Mouse (Mus musculus): ENCODE data around the gene Il11ra1. TPM values are rescaled to one million over a fixed set of nuclear protein-coding genes. Genes with fewer than 3 reads are reported as not detected.

Gene Il11ra1
- polyA plus RNA-seq, 1 experiment from 2014 or later: 55.2 TPM

DNA sequence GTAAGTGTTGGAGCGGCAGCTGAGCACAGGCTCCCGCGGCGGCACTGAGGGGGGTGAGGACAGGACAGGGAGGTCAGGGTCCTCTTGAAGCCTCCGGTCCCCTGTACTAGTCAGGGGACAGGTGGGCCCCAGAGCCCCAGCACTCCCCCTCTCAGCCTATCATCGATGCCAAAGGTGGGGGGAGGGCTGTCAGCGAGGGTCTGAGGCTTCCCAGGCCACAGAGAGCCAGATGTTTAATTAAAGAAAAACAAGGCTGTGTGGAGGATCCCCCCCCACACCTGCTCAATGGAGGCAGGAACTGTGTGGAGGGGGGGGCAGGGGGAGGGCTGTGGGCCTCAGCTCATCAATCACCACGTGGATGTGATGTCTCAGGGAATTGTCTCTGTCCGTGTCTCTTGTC, 36.2 kb upstream of the Il11ra1 start:
- no peak overlapping the region for H3K9ac ChIP-seq (ENCODE audit: low read length)
- no peak overlapping the region for H3K27ac ChIP-seq (ENCODE audit: low read depth, low read length)
- 70% methylated on average over 9 of the region's 9 CpGs for WGBS
- peaks cover 13% of the 10 kb centered on the region for H3K36me3 ChIP-seq (ENCODE audit: control insufficient read depth, insufficient read depth, low read length)
- no peak overlapping the region for H3K4me3 ChIP-seq (ENCODE audit: low read depth, low read length)
- DNase-seq (ENCODE audit: low spot score, missing footprints): no peak
- H3K9me3 ChIP-seq (ENCODE audit: control insufficient read depth, low read length): no peaks in the 10 kb centered on the region
- peaks cover 44% of the 10 kb centered on the region for H3K4me1 ChIP-seq (ENCODE audit: control insufficient read depth, insufficient read depth, low read length)
- ATAC-seq (ENCODE audit: low FRiP score): no peak
- no peak overlapping the region for H3K4me2 ChIP-seq
- no peaks in the 10 kb centered on the region for H3K27me3 ChIP-seq (ENCODE audit: control insufficient read depth, insufficient read depth, low read length)

DNA sequence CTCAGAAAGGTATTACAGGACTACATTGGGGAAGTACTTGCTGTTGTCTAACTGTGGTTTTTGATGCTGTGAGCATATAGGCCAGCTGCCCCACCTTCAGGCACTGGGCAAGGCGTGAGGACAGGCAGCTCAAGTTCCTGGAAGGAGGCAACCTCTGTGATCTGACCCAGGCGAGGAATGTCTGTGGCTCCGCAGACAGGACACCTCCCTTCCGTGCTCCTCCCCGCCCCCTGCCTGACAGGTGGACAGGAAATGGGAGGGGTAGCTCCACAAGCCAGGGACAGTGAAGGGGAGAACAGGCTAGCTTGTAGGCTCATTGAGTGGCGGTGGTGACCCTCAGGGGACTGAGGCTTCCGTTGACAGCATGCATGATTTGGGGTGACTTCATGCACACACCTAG, 35.3 kb upstream of the Il11ra1 start:
- no peak for ATAC-seq (ENCODE audit: low FRiP score)
- Histone ChIP-seq H3K4me1 (ENCODE audit: control insufficient read depth, insufficient read depth, low read length) (peaks cover 35% of the 10 kb centered on the region), H3K9ac (ENCODE audit: low read length) (no peak overlapping the region), H3K4me2 (no peak overlapping the region), H3K9me3 (ENCODE audit: control insufficient read depth, low read length) (no peaks in the 10 kb centered on the region), H3K4me3 (ENCODE audit: low read depth, low read length) (no peak overlapping the region), H3K27ac (ENCODE audit: low read depth, low read length) (no peak overlapping the region), H3K27me3 (ENCODE audit: control insufficient read depth, insufficient read depth, low read length) (no peaks in the 10 kb centered on the region), H3K36me3 (ENCODE audit: control insufficient read depth, insufficient read depth, low read length) (peaks cover 13% of the 10 kb centered on the region)
- WGBS: 61% methylated on average over 7 of the region's 7 CpGs
- DNase-seq (ENCODE audit: low spot score, missing footprints): no peak

DNA sequence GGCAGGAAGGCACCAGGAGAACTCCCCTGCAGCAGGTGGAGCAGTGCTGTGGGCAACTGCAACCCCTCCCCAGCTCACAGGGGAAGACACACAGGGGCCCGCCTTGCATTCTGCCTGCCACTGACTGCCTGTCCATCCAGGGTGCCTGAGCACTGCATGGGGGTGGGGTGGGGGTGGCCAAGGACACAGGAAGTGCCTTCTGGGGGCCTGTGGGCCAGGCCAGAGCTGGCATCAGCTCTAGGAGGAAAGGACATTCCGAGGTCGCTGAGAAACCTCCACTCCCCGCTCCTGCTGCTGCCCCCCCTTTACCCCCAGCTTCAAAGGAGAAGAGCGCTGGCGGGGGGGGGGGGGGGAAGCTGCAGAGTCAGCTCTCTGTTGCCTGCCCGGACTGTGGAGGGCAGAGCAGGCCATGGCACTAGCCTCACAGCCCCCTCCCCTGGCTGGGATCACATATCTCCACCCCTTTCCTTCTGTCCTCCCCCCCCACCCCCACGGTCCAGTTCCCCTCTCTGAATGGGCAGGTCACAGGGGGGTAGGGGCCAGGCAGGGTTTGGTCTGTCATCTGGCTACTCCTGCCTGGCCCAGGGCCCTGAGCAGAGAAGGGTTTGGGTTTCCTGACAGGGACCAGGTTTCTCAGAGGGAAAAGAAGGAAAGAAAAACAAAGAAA, 34.6 kb upstream of the Il11ra1 start:
- Histone ChIP-seq H3K36me3 (ENCODE audit: control insufficient read depth, insufficient read depth, low read length) (peaks cover 13% of the 10 kb centered on the region), H3K4me3 (ENCODE audit: low read depth, low read length) (no peak overlapping the region), H3K9ac (ENCODE audit: low read length) (0 out of 2 replicates have a peak overlapping the region, but pooled peaks have one; percentile 26), H3K4me2 (no peak overlapping the region), H3K4me1 (ENCODE audit: control insufficient read depth, insufficient read depth, low read length) (peaks cover 29% of the 10 kb centered on the region), H3K27ac (ENCODE audit: low read depth, low read length) (peak overlapping the region; percentile 21; the same call in 1 of the 2 replicates), H3K27me3 (ENCODE audit: control insufficient read depth, insufficient read depth, low read length) (no peaks in the 10 kb centered on the region), H3K9me3 (ENCODE audit: control insufficient read depth, low read length) (no peaks in the 10 kb centered on the region)
- DNase-seq (ENCODE audit: low spot score, missing footprints) (no peak), ATAC-seq (ENCODE audit: low FRiP score) (peak; percentile 41; the same call in 1 of the 2 replicates)
- WGBS: 5% methylated on average over 6 of the region's 8 CpGs

DNA sequence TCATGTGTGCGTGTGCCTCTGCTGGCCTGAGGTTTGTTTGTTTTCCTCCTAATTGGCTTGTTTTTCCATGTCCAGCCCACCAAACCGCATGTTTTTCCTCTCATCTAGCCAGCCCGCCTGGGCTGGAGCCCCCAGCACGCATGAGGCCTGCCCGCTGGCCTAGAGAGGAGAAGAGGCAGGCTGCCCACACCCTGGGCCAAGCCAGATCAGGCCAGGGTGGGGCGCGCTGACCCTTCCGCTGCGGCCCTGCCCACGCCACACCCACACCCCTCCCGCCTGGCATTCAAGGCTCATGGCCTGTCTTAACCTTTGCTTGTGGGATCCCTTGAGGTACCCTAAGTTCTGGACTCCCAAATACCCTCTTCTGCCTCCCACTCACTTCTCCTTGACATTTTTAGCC, 33.1 kb upstream of the Il11ra1 start:
- Histone ChIP-seq H3K4me3 (ENCODE audit: low read depth, low read length) (no peak overlapping the region), H3K4me2 (no peak overlapping the region), H3K9me3 (ENCODE audit: control insufficient read depth, low read length) (no peaks in the 10 kb centered on the region), H3K27me3 (ENCODE audit: control insufficient read depth, insufficient read depth, low read length) (no peaks in the 10 kb centered on the region), H3K27ac (ENCODE audit: low read depth, low read length) (no peak overlapping the region), H3K9ac (ENCODE audit: low read length) (no peak overlapping the region), H3K36me3 (ENCODE audit: control insufficient read depth, insufficient read depth, low read length) (peaks cover 19% of the 10 kb centered on the region), H3K4me1 (ENCODE audit: control insufficient read depth, insufficient read depth, low read length) (peaks cover 25% of the 10 kb centered on the region)
- no peak for ATAC-seq (ENCODE audit: low FRiP score)
- no peak for DNase-seq (ENCODE audit: low spot score, missing footprints)
- 82% methylated on average over 11 of the region's 11 CpGs for WGBS

DNA sequence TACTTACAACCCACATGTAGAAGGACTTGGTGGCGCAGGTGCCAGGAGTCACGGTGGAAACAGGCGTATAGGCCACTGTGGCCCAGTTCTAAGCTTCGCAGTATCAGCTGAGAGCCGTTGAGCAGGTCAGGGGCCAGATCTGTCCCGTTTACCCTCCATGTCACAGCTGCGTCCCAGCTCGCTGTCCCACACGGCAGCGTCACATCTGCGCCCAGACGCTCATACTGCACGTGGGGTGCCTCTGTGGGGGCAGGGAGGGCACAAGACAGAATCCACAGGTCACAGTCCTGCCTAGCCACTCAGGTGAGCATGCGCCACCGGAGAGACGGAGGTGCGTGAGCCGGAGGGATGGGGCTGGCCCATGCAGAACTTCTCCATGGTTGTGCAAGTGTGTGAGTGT, 29.0 kb upstream of the Il11ra1 start:
- Histone ChIP-seq H3K4me3 (ENCODE audit: low read depth, low read length) (no peak overlapping the region), H3K4me1 (ENCODE audit: control insufficient read depth, insufficient read depth, low read length) (peaks cover 32% of the 10 kb centered on the region), H3K27ac (ENCODE audit: low read depth, low read length) (no peak overlapping the region), H3K27me3 (ENCODE audit: control insufficient read depth, insufficient read depth, low read length) (no peaks in the 10 kb centered on the region), H3K36me3 (ENCODE audit: control insufficient read depth, insufficient read depth, low read length) (peaks cover 17% of the 10 kb centered on the region), H3K4me2 (no peak overlapping the region), H3K9me3 (ENCODE audit: control insufficient read depth, low read length) (no peaks in the 10 kb centered on the region), H3K9ac (ENCODE audit: low read length) (no peak overlapping the region)
- ATAC-seq (ENCODE audit: low FRiP score) (no peak), DNase-seq (ENCODE audit: low spot score, missing footprints) (no peak)
- 76% methylated on average over 18 of the region's 18 CpGs for WGBS

DNA sequence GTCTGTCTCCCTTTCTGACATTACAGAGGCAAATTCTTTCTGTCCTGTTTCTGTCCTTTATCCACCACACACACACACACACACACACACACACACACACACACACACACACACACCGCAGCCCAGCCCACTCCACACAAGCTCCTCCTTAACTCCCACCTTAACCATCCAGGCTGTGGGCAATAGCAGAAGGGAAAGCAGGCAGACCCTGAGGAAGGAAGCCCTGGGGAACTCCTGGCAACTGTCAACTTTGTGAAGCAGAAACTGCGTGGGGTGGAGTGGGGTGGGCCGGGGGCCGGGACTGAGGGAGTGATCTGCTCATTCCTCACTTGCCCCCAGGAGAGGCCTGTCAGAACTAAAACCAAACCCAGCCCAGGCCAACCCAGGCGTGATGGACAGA, 28.3 kb upstream of the Il11ra1 start:
- Histone ChIP-seq H3K9me3 (ENCODE audit: control insufficient read depth, low read length) (no peaks in the 10 kb centered on the region), H3K36me3 (ENCODE audit: control insufficient read depth, insufficient read depth, low read length) (peaks cover 17% of the 10 kb centered on the region), H3K27ac (ENCODE audit: low read depth, low read length) (no peak overlapping the region; the same call in 1 of the 2 replicates), H3K9ac (ENCODE audit: low read length) (no peak overlapping the region), H3K4me3 (ENCODE audit: low read depth, low read length) (no peak overlapping the region), H3K4me2 (no peak overlapping the region), H3K4me1 (ENCODE audit: control insufficient read depth, insufficient read depth, low read length) (peaks cover 31% of the 10 kb centered on the region), H3K27me3 (ENCODE audit: control insufficient read depth, insufficient read depth, low read length) (no peaks in the 10 kb centered on the region)
- no peak for DNase-seq (ENCODE audit: low spot score, missing footprints)
- ATAC-seq (ENCODE audit: low FRiP score): no peak
- 57% methylated on average over 5 of the region's 5 CpGs for WGBS

DNA sequence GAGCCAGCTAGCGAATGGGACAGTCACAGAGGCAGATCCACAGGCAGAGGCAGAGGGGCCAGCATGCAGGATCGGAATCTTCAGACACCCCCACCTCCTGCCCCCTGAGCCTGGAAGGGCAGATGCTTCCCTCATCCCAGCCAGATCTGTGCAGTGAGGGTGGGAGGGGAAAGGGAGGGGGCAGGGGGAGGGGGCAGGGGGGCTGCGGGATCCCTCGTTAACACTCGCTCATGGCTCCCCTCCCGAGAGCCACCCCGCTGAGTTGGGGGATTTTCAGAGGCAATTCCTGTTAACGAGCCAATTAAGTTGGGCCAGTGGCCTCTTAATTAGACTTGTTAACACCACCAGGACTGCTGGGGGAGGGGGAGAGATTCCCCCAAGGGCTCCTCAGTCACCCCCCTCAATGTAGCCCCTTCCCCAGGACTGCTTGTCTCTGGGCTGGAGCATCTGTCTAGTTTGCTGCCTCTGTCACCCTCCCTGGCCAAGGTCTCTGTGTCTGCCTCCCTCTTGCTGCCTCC, 27.8 kb upstream of the Il11ra1 start:
- Histone ChIP-seq H3K27me3 (ENCODE audit: control insufficient read depth, insufficient read depth, low read length) (no peaks in the 10 kb centered on the region), H3K9ac (ENCODE audit: low read length) (peak overlapping the region; percentile 31), H3K27ac (ENCODE audit: low read depth, low read length) (peak overlapping the region; percentile 70), H3K9me3 (ENCODE audit: control insufficient read depth, low read length) (no peaks in the 10 kb centered on the region), H3K4me2 (no peak overlapping the region), H3K4me1 (ENCODE audit: control insufficient read depth, insufficient read depth, low read length) (peaks cover 31% of the 10 kb centered on the region), H3K36me3 (ENCODE audit: control insufficient read depth, insufficient read depth, low read length) (peaks cover 17% of the 10 kb centered on the region), H3K4me3 (ENCODE audit: low read depth, low read length) (no peak overlapping the region)
- peak; percentile 67 for ATAC-seq (ENCODE audit: low FRiP score)
- DNase-seq (ENCODE audit: low spot score, missing footprints): no peak
- WGBS: 19% methylated on average over 7 of the region's 8 CpGs

DNA sequence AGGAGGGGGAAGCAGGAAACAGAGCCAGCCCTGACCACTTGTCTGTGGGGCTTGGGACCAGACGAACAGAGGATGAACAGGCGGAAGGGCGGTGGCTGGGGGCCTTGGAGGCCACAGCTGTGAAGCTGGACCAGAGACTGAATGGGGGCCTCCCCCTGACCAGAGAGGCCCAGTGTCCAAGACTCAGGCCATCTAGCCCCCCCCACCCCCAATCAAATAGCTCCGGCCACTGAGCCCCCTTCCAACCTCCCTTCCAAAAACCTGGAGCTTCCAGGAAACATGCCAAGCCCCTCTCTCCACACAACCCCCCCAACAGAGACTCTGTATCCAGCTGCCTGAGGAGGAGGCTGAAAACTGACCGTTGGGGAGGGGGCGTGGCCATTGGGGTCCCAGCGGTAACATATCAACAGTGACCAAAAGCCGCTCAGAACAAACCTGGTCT, 27.2 kb upstream of the Il11ra1 start:
- Histone ChIP-seq H3K4me2 (no peak overlapping the region), H3K4me1 (ENCODE audit: control insufficient read depth, insufficient read depth, low read length) (peaks cover 36% of the 10 kb centered on the region), H3K4me3 (ENCODE audit: low read depth, low read length) (no peak overlapping the region), H3K27ac (ENCODE audit: low read depth, low read length) (peak overlapping the region; percentile 70), H3K9ac (ENCODE audit: low read length) (peak overlapping the region; percentile 31), H3K36me3 (ENCODE audit: control insufficient read depth, insufficient read depth, low read length) (peaks cover 17% of the 10 kb centered on the region), H3K27me3 (ENCODE audit: control insufficient read depth, insufficient read depth, low read length) (no peaks in the 10 kb centered on the region), H3K9me3 (ENCODE audit: control insufficient read depth, low read length) (no peaks in the 10 kb centered on the region)
- DNase-seq (ENCODE audit: low spot score, missing footprints) (no peak), ATAC-seq (ENCODE audit: low FRiP score) (peak; percentile 22; the same call in 1 of the 2 replicates)
- WGBS: 30% methylated on average over 8 of the region's 8 CpGs

DNA sequence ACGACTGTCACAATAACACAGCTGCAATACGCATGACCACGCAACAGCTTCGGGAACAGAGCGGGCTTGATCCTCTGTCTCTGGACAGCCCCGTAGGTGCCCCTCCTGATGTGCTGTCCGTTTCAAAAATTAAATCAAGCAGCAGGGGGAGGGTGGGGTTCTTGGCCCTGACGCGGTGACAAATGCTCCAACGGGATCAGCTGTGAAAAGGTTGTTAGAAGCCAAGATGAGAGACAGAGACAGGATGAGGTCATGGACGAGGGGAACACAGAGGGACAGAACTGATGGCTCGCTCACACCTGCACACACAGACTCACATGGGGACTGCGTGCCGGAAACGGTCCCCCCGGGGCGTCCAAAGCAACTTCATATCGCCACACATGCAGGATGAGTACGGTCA, 26.6 kb upstream of the Il11ra1 start:
- no peaks in the 10 kb centered on the region for H3K9me3 ChIP-seq (ENCODE audit: control insufficient read depth, low read length)
- H3K36me3 ChIP-seq (ENCODE audit: control insufficient read depth, insufficient read depth, low read length): peaks cover 14% of the 10 kb centered on the region
- no peak for DNase-seq (ENCODE audit: low spot score, missing footprints)
- H3K4me3 ChIP-seq (ENCODE audit: low read depth, low read length): no peak overlapping the region
- no peak for ATAC-seq (ENCODE audit: low FRiP score)
- peaks cover 43% of the 10 kb centered on the region for H3K4me1 ChIP-seq (ENCODE audit: control insufficient read depth, insufficient read depth, low read length)
- H3K4me2 ChIP-seq: no peak overlapping the region
- no peaks in the 10 kb centered on the region for H3K27me3 ChIP-seq (ENCODE audit: control insufficient read depth, insufficient read depth, low read length)
- no peak overlapping the region; the same call in 1 of the 2 replicates for H3K9ac ChIP-seq (ENCODE audit: low read length)
- WGBS: 58% methylated on average over 19 of the region's 19 CpGs
- H3K27ac ChIP-seq (ENCODE audit: low read depth, low read length): peak overlapping the region; percentile 70

Data from midbrain, embryonic 11.5 days (tissue).